Mouse (Mus musculus): ENCODE results near the gene Spef2.

The Spef2 gene

GRCm38 (mm10) chr15:9677343-9678036, 71.2 kb downstream of the Spef2 start:
- in situ Hi-C loops (cut with MboI, MseI) = no loop called here

DNA sequence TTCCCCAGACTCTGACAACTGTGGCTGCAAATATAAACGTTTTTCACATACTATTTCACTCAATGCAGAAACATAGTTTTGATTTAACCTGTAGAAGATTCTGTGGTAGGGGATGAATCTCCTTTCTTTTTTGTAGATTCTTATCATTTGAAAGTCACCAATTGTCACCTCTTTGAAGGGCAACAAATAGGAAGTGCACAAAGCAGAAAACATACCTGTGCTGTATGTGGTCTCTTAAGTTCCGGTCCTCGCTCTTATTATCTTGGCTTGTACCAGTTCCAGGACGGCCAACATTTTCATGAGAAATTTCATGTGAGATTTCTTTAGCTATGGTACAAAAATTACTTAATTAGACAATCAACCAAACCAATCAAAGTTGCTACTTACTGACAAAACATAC, 80.1 kb downstream of the Spef2 start:
- in situ Hi-C loops (cut with MboI, MseI) = loop anchor here in 1 of 2 experiments (5.0 to 10.0 kb wide), 2 partner anchors 104 to 141 kb away; no protein-coding TSS in a partner anchor

DNA sequence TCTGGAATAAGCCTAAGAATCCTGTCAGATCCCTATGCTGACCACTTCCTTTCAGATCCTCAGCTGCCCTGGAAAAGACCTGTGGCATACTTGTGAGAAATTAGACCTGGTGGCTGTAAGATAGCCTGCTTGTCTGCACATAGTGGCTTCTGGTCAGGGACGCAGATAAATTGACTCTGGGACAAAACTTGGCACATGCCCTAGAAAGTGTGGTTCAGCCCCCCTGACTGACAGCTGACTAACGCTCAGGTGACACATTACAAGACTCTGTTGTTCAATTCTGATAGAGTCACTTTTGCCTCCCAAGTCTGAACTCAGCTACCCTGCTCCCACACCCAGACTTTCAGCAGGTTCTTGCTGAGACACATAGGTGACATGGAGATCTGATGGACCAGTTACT, 83.7 kb downstream of the Spef2 start:
- in situ Hi-C loops (cut with MboI, MseI) = loop anchor here in 1 of 2 experiments (5.0 to 10.0 kb wide), 3 partner anchors 100 to 208 kb away; no protein-coding TSS in a partner anchor

DNA sequence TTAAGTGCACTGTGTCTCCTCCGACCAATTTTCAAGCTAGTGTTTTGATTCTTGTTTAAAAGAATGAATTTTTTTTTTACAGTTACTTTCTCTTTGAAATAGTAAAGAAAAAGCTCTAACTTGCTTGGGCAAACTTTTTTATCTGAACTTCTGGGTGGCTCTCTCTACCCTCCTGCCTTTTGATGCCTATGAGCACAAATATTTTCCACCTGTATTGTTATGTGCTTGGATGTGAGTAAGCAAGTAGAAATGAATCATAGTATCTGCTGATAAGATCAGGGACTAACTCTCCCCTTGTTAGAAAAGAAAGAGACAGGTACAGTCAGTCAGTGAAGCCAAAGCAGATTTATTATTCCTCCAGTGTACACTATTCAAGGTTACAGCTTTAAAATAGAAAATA, 87.5 kb downstream of the Spef2 start:
- in situ Hi-C loops (cut with MboI, MseI) = loop anchor here in 1 of 2 experiments (5.0 to 10.0 kb wide), 2 partner anchors 96 to 204 kb away; no protein-coding TSS in a partner anchor

DNA sequence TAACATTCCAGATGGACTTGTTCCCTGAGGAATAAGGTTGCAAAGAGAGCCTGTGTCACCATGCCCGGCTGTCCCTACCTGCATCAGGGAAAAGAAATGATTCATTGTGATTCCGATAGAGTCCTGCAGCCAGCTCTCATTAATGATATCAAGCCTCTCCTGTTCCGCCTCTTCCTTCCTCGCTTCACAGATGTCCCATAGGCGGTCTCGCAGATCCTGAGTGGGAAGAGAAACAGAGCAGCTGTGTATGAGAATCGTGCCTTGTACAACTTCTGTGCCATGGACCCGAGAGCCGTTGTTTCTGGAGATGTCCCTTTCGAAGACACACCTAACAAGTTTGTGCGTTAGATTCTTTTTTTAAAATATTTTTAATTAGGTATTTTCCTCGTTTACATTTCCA, 114.2 kb downstream of the Spef2 start:
- in situ Hi-C loops (cut with MboI, MseI) = no loop called here

DNA sequence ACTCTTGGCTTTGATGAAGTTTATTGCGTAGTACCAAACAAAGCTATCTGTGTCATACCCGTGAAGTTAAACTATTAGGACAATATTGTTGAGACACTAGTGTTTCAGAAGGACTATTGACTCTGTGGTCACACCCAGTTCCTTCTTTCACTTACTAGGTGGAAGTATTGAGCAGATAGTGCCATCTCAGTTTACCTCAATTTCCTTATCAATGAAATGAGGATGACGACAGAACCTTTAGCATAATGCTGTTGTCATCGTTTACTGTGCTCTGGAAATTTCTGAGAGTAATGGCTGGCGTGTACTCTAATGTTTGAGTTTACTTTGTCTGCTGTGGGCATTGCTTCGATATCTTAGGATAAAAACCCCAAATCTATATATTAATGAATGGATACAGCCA, 117.0 kb downstream of the Spef2 start:
- in situ Hi-C loops (cut with MboI, MseI) = no loop called here

DNA sequence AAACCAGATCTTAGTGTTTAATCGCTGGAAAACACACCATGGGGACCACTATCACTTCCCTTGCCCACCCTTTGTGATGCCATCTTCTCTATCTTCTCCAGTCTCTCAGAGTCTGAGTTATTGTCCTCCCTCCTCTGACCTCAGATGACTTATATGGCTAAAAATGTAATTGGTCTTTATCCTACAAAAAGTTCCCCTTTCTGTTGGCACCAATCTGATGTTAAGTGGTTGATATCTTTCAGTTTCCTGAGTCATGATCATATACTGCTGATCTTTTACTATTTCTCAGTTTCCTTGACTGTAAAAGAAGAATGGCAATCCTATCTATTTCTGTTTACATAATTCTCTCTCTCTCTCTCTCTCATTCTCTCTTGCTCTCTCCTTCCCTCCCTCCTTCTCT, 119.0 kb downstream of the Spef2 start:
- in situ Hi-C loops (cut with MboI, MseI) = no loop called here

- in situ Hi-C loops (cut with MboI, MseI) = no loop called here
Observed at GRCm38 (mm10) chr15:9624619-9625018, 124.0 kb downstream of the Spef2 start.

GRCm38 (mm10) chr15:9608177-9608576, 140.5 kb downstream of the Spef2 start:
- in situ Hi-C loops (cut with MboI, MseI) = no loop called here

DNA sequence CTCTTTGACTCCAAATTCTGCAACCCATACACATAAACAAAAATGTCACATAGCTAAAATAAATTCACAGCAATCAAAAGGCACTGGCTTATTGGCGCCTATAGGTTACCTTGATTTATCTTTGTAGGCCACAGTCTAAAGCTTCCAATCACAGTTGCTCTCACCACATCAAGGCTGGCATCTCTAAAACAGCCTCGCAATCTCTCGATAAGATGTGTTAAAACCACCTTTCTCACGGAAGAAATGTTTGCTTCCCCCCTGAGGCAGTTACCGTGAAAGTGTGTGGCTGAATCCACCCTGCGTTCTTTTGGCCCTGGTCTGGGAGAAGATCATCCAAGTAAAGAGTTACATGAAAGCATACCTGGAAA, 148.6 kb downstream of the Spef2 start:
- in situ Hi-C loops (cut with MboI, MseI) = no loop called here

GRCm38 (mm10) chr15:9599382-9600087, 149.1 kb downstream of the Spef2 start:
- in situ Hi-C loops (cut with MboI, MseI) = no loop called here

DNA sequence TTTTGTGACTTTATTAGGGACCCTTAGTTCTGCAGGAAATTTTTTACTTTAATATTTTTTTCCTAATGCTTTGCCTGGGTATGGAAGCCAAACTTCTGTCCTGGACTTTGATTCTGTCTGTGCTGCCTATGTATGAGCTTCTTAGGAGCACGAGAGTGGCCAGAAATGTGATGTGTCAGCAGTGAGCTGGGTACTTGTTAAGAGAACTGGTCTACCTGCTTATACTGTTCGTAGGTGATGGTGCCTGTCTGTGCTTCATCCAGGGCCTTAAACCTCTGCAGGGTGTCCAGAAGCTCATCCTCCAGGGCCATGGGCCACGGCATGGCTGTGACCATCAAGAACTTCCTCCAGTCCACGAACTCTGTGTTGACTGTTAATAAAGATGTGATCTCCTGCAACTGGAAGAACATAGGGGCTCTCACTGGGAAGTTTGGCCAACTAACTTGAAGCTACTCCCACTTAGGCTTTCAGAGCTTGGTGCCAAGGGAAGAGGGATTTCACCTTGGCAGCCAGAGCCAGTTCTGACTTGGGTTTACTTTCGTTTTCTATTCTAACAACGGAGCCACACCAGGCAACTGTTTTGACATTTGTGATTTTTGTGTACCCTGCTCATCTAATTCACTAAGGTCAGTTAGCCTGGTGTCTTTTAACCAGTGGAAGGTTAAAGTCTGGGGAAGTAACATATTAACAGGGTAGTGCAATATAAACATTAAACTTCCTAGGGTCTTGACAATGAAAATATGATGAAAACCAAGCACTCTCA, 152.2 kb downstream of the Spef2 start:
- in situ Hi-C loops (cut with MboI, MseI) = no loop called here

GRCm38 (mm10) chr15:9589939-9590338, 158.7 kb downstream of the Spef2 start:
- in situ Hi-C loops (cut with MboI, MseI) = no loop called here

GRCm38 (mm10) chr15:9580470-9581280, 168.0 kb downstream of the Spef2 start:
- in situ Hi-C loops (cut with MboI, MseI) = loop anchor here in 1 of 2 experiments (5.0 kb wide), 1 partner anchor 292 kb away; no protein-coding TSS in a partner anchor

GRCm38 (mm10) chr15:9577303-9577702, 171.4 kb downstream of the Spef2 start:
- in situ Hi-C loops (cut with MboI, MseI) = loop anchor here in 1 of 2 experiments (5.0 kb wide), 1 partner anchor 170 kb away; the partner anchor contains the start of gene Spef2

GRCm38 (mm10) chr15:9574796-9575195, 173.9 kb downstream of the Spef2 start:
- in situ Hi-C loops (cut with MboI, MseI) = loop anchor here (5.0 kb wide), 2 partner anchors 112 to 173 kb away; partner anchors contain the start of gene Spef2 (in 1 of the 2)

DNA sequence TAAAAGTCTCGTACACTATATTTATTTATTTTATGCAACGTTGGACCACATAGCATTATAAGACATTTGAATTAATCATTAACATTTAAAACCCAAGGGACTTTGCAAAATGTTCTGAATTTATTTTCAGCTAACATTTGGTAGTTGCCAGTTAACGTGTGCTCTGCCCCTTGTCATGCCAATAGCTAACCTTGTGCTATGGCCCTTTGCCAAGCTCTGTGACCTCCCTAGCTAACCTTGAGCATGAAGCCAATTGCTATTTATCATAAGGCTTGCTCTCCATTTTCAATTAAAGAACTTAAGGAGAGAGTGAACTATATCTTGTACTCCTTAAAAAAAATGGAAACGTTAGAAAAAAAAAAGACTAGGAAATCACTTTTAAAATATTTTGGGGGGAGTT, 175.3 kb downstream of the Spef2 start:
- in situ Hi-C loops (cut with MboI, MseI) = loop anchor here in 1 of 2 experiments (5.0 kb wide), 1 partner anchor 111 kb away; no protein-coding TSS in a partner anchor

- in situ Hi-C loops (cut with MboI, MseI) = loop anchor here in 1 of 2 experiments (5.0 kb wide), 1 partner anchor 110 kb away; no protein-coding TSS in a partner anchor
Observed at GRCm38 (mm10) chr15:9572664-9573063, 176.0 kb downstream of the Spef2 start.

- in situ Hi-C loops (cut with MboI, MseI) = loop anchor here in 1 of 2 experiments (5.0 kb wide), 1 partner anchor 110 kb away; no protein-coding TSS in a partner anchor
Observed at GRCm38 (mm10) chr15:9571896-9572295, 176.8 kb downstream of the Spef2 start.

DNA sequence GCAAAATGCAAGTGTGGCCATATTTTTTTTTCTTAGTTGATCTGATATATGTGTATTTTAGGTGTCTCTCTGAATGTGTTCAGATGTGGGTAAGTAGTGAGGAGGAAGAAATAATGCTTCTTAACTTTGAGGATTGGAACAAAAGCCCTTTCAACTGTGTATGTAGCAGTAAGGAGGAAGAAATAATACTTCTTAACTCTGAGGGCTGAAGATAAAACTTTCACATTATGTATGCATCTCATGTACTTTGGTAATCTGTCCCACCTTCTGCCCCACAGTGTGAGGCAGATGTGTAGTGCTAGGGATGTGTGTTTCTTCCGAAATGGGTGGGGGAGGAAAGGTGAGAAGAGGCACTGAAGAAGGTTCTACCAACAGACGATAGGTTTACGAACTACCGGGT, 181.4 kb downstream of the Spef2 start:
- in situ Hi-C loops (cut with MboI, MseI) = loop anchor here in 1 of 2 experiments (5.0 to 10.0 kb wide), 3 partner anchors 40 to 740 kb away; no protein-coding TSS in a partner anchor

GRCm38 (mm10) chr15:9565396-9565795, 183.3 kb downstream of the Spef2 start:
- in situ Hi-C loops (cut with MboI, MseI) = loop anchor here in 1 of 2 experiments (5.0 to 10.0 kb wide), 3 partner anchors 38 to 742 kb away; no protein-coding TSS in a partner anchor
